Mouse (Mus musculus): ENCODE measurements around the gene Eif2s3x. TPM values are rescaled to one million over a fixed set of nuclear protein-coding genes. Genes with fewer than 3 reads are reported as not detected.

Eif2s3x gene
- total RNA-seq, 1 experiment from 2014 or later: 110 TPM

Other genes starting within 250 kb of the Eif2s3x start
- not detected in 2 replicates for gene AU015836, start 244.2 kb downstream of the Eif2s3x start, total RNA-seq (2021)
- gene Zfx, start 89.2 kb downstream of the Eif2s3x start, total RNA-seq (2021): 28.1 and 28.6 TPM in 2 replicates
- gene Klhl15, start 21.7 kb upstream of the Eif2s3x start, total RNA-seq (2021): 15.7 and 15.9 TPM in 2 replicates
- not detected in 2 replicates for gene Fam90a1b, start 153.9 kb upstream of the Eif2s3x start, total RNA-seq (2021)
- 123 and 127 TPM in 2 replicates for gene Apoo, start 154.3 kb upstream of the Eif2s3x start, total RNA-seq (2021)